Mouse (Mus musculus): ENCODE data around the gene Mpv17l2. TPM values are rescaled to one million over a fixed set of nuclear protein-coding genes. Genes with fewer than 3 reads are reported as not detected.

The Mpv17l2 gene
- polyA plus RNA-seq, 1 experiment from 2014 or later: 29.6 TPM

DNA sequence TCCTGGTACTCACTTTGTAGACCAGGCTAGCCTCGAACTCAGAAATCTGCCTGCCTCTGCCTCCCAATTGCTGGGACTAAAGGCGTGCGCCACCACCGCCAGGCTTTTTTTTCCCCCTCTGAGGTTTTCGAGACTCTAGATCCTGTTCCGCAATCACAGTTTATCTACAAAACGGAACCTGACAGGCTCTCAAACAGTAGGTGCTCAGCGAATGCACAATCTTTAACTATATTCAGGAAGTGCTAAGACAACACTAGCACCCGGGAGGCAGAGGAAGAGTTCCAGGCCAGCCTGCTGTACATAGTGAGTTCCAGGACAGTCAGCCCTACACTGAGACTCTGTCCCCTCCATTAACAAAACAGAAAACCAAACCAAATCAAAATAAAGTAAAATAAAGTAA is 4.6 kb upstream of the Mpv17l2 start:
- ATAC-seq (ENCODE audit: low FRiP score) (no peak), DNase-seq (ENCODE audit: low spot score, missing footprints) (no peak)
- no peak overlapping the region for H3K4me3 ChIP-seq (ENCODE audit: low read depth, low read length)
- no peak overlapping the region for H3K27ac ChIP-seq (ENCODE audit: low read depth, low read length)
- H3K27me3 ChIP-seq (ENCODE audit: control insufficient read depth, insufficient read depth, low read length): peaks cover 2% of the 10 kb centered on the region; the same call in 1 of the 2 replicates
- H3K4me1 ChIP-seq (ENCODE audit: control insufficient read depth, insufficient read depth, low read length): peaks cover 13% of the 10 kb centered on the region
- H3K9me3 ChIP-seq (ENCODE audit: control insufficient read depth, low read length): no peaks in the 10 kb centered on the region
- no peak overlapping the region; the same call in 1 of the 2 replicates for H3K9ac ChIP-seq (ENCODE audit: low read length)
- 80% methylated on average over 9 of the region's 9 CpGs for WGBS
- H3K4me2 ChIP-seq: peak overlapping the region; percentile 56; the same call in 1 of the 2 replicates
- H3K36me3 ChIP-seq (ENCODE audit: control insufficient read depth, insufficient read depth, low read length): peaks cover 9% of the 10 kb centered on the region; the same call in 1 of the 2 replicates

DNA sequence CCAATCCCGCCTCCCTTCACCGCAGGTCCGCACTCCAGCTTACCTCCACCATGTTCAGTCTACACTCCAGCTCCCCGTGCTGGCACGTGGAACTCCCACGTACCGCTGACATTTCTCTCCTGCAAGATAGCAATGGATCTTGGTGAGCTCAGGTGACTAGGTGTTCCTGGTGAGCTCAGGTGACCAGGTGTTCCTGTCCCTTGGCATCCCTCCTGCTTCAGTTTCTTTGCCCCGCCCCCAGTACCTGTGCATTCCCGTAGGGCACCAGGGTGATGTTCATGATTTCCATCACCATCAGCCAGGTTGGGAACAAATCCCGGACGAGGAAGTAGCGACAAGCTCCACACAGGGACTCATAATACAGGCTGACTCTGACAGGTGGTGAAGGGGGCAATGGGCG is 3.9 kb upstream of the Mpv17l2 start:
- no peak overlapping the region for H3K27ac ChIP-seq (ENCODE audit: low read depth, low read length)
- H3K27me3 ChIP-seq (ENCODE audit: control insufficient read depth, insufficient read depth, low read length): peaks cover 2% of the 10 kb centered on the region; the same call in 1 of the 2 replicates
- H3K4me1 ChIP-seq (ENCODE audit: control insufficient read depth, insufficient read depth, low read length): peaks cover 19% of the 10 kb centered on the region
- no peaks in the 10 kb centered on the region for H3K9me3 ChIP-seq (ENCODE audit: control insufficient read depth, low read length)
- peaks cover 9% of the 10 kb centered on the region; the same call in 1 of the 2 replicates for H3K36me3 ChIP-seq (ENCODE audit: control insufficient read depth, insufficient read depth, low read length)
- H3K9ac ChIP-seq (ENCODE audit: low read length): no peak overlapping the region
- H3K4me2 ChIP-seq: no peak overlapping the region
- H3K4me3 ChIP-seq (ENCODE audit: low read depth, low read length): no peak overlapping the region
- 94% methylated on average over 13 of the region's 13 CpGs for WGBS
- DNase-seq (ENCODE audit: low spot score, missing footprints) (no peak), ATAC-seq (ENCODE audit: low FRiP score) (no peak)

DNA sequence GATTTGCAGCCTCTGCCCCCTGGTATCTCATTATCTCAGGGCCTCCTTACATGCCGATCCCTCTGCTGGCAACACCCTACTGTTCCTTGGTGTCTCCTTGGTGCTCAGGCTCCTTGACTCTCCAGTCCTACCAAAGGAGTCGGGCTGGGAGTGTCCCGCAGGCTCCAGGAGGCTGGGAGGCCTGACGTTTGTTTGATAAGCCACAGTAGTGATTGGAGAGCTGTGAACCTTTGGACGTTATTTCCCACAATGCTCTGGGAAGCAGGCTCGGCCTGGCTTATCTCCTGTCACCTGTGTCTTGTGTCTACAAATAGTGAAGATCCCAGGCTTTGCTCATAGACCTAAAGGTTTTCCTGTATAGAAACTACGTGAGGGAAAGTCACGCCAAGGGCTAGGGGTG is 3.3 kb upstream of the Mpv17l2 start:
- 87% methylated on average over 8 of the region's 8 CpGs for WGBS
- no peak overlapping the region for H3K4me3 ChIP-seq (ENCODE audit: low read depth, low read length)
- peaks cover 19% of the 10 kb centered on the region for H3K4me1 ChIP-seq (ENCODE audit: control insufficient read depth, insufficient read depth, low read length)
- H3K4me2 ChIP-seq: no peak overlapping the region
- DNase-seq (ENCODE audit: low spot score, missing footprints) (no peak), ATAC-seq (ENCODE audit: low FRiP score) (no peak)
- no peak overlapping the region for H3K9ac ChIP-seq (ENCODE audit: low read length)
- H3K36me3 ChIP-seq (ENCODE audit: control insufficient read depth, insufficient read depth, low read length): peaks cover 9% of the 10 kb centered on the region; the same call in 1 of the 2 replicates
- H3K9me3 ChIP-seq (ENCODE audit: control insufficient read depth, low read length): no peaks in the 10 kb centered on the region
- H3K27ac ChIP-seq (ENCODE audit: low read depth, low read length): no peak overlapping the region
- peaks cover 2% of the 10 kb centered on the region; the same call in 1 of the 2 replicates for H3K27me3 ChIP-seq (ENCODE audit: control insufficient read depth, insufficient read depth, low read length)

DNA sequence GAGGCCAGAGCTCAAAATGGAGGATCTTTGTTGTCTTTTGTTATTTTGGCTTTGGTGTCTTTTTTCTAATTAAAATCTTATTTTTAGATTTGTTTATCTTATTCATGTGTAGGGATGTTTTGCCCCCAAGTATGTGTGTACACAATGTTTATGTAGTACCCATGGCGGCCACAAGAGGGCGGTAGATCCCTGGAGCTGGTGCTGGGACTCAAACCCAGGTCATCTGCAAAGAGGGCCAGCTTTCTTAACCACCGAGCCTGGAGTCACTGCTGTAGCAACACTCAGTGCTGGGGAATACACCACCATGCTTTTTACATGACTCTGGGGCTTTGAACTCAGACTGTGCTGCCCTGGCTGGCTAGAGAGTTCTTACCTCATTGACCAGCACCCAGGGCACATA is 2.6 kb upstream of the Mpv17l2 start:
- Histone ChIP-seq H3K27me3 (ENCODE audit: control insufficient read depth, insufficient read depth, low read length) (peaks cover 2% of the 10 kb centered on the region; the same call in 1 of the 2 replicates), H3K4me1 (ENCODE audit: control insufficient read depth, insufficient read depth, low read length) (peaks cover 19% of the 10 kb centered on the region), H3K9me3 (ENCODE audit: control insufficient read depth, low read length) (no peaks in the 10 kb centered on the region), H3K27ac (ENCODE audit: low read depth, low read length) (no peak overlapping the region), H3K36me3 (ENCODE audit: control insufficient read depth, insufficient read depth, low read length) (peaks cover 3% of the 10 kb centered on the region; the same call in 1 of the 2 replicates), H3K4me2 (no peak overlapping the region), H3K9ac (ENCODE audit: low read length) (no peak overlapping the region), H3K4me3 (ENCODE audit: low read depth, low read length) (no peak overlapping the region)
- DNase-seq (ENCODE audit: low spot score, missing footprints) (peak; percentile 92), ATAC-seq (ENCODE audit: low FRiP score) (no peak)
- WGBS: 6% methylated on average over 3 of the region's 3 CpGs

DNA sequence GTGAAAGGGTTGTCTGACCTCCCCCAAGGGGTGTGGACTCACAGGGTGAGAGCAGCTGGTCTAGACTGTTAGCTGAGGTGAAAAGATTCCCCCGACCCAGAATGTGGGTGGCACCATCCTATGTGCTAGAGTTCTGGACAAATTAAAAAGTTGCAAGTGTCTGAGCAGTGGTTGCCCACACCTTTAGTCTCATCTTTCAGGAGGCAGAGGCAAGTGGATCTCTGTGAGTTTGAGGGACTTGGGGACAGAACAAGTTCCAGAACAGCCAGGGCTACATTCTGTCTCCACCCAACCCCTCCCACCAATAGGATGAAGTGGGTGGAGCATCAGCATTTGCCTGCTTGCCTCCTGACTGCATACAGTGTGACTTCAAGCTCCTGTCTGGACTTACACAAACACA is 1.4 kb upstream of the Mpv17l2 start:
- no peak overlapping the region for H3K27ac ChIP-seq (ENCODE audit: low read depth, low read length)
- H3K9ac ChIP-seq (ENCODE audit: low read length): no peak overlapping the region
- H3K4me2 ChIP-seq: no peak overlapping the region
- H3K36me3 ChIP-seq (ENCODE audit: control insufficient read depth, insufficient read depth, low read length): no peaks in the 10 kb centered on the region
- no peaks in the 10 kb centered on the region for H3K9me3 ChIP-seq (ENCODE audit: control insufficient read depth, low read length)
- 83% methylated on average over 1 of the region's 1 CpGs for WGBS
- peaks cover 2% of the 10 kb centered on the region; the same call in 1 of the 2 replicates for H3K27me3 ChIP-seq (ENCODE audit: control insufficient read depth, insufficient read depth, low read length)
- H3K4me3 ChIP-seq (ENCODE audit: low read depth, low read length): no peak overlapping the region
- H3K4me1 ChIP-seq (ENCODE audit: control insufficient read depth, insufficient read depth, low read length): peaks cover 19% of the 10 kb centered on the region
- no peak for ATAC-seq (ENCODE audit: low FRiP score)
- no peak for DNase-seq (ENCODE audit: low spot score, missing footprints)

DNA sequence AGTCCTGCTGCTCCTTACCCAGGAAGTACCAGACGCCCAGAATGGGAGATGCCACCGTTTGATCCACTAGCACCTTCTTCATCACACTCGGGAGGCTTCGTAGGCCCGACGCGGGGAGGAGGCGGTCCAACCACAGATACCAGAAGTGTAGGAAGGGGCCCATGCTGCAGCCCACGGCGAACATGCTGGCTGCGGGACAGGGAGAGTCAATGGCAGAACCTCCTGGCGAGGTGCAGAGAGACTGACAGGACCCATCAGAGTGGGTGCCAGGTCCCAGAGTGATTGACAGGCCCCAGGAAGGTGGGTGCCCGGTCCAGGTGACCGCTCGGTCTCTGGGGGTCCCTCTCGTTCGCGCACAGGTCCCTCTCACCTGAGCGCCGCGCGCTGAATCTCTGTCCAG is 396 bp downstream of the Mpv17l2 start:
- WGBS: 1% methylated on average over 22 of the region's 22 CpGs
- Histone ChIP-seq H3K4me3 (ENCODE audit: low read depth, low read length) (peak overlapping the region; percentile 68), H3K27me3 (ENCODE audit: control insufficient read depth, insufficient read depth, low read length) (no peaks in the 10 kb centered on the region), H3K4me2 (peak overlapping the region; percentile 100), H3K9me3 (ENCODE audit: control insufficient read depth, low read length) (no peaks in the 10 kb centered on the region), H3K27ac (ENCODE audit: low read depth, low read length) (no peak overlapping the region), H3K4me1 (ENCODE audit: control insufficient read depth, insufficient read depth, low read length) (peaks cover 6% of the 10 kb centered on the region; the same call in 1 of the 2 replicates), H3K36me3 (ENCODE audit: control insufficient read depth, insufficient read depth, low read length) (no peaks in the 10 kb centered on the region), H3K9ac (ENCODE audit: low read length) (peak overlapping the region; percentile 77)
- DNase-seq (ENCODE audit: low spot score, missing footprints) (peak; percentile 87), ATAC-seq (ENCODE audit: low FRiP score) (no peak; the same call in 1 of the 2 replicates)

DNA sequence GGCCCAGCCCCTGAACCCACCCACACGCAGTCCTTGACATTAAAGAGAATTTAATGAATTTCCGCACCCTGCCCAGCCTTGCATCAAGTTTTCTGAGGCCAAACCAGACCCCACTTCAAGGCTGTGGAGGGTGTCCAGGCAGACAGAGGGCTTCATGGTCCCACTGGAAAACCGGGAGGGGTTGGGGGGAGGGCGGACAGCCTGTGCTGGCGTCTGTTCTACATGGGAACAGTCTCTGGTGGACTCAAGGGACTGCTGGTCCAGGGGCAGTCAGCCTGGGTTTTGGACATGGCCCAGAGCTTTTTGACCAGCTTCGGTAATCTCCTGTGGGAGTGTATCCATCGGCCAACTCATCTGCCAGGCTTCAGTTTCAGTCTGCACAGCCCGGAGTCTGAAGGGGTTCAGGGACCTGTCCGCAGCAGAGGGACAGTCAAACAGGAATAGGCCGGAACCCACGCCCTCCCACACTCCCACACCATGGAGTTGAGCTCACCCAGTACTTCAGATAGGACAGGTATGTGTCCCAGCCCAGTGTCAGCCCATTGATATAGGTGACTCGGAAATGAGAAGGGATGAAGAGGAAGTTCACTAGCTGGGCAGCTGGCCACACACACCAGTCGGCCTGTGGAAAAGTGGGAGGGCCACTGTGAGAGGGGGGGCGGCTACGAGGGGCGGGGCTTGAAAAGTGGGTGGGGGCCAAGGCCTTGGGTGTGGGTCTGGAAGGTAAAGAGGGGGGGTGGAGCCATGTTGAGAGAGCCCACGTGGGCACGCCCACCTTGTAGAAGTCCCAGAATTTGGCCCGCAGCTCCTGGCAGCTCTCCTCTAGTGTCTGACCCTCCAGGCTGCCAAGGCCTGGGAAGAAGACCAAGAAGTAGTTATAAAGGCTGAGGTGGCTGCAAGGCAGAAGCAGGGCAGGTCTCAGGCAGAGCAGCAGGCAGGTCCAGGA is 1.9 kb downstream of the Mpv17l2 start:
- ATAC-seq (ENCODE audit: low FRiP score) (no peak), DNase-seq (ENCODE audit: low spot score, missing footprints) (no peak)
- Histone ChIP-seq H3K9ac (ENCODE audit: low read length) (no peak overlapping the region), H3K27ac (ENCODE audit: low read depth, low read length) (no peak overlapping the region), H3K9me3 (ENCODE audit: control insufficient read depth, low read length) (no peaks in the 10 kb centered on the region), H3K4me3 (ENCODE audit: low read depth, low read length) (no peak overlapping the region), H3K36me3 (ENCODE audit: control insufficient read depth, insufficient read depth, low read length) (no peaks in the 10 kb centered on the region), H3K4me1 (ENCODE audit: control insufficient read depth, insufficient read depth, low read length) (peaks cover 11% of the 10 kb centered on the region; the same call in 1 of the 2 replicates), H3K27me3 (ENCODE audit: control insufficient read depth, insufficient read depth, low read length) (no peaks in the 10 kb centered on the region), H3K4me2 (no peak overlapping the region)
- 76% methylated on average over 19 of the region's 19 CpGs for WGBS

DNA sequence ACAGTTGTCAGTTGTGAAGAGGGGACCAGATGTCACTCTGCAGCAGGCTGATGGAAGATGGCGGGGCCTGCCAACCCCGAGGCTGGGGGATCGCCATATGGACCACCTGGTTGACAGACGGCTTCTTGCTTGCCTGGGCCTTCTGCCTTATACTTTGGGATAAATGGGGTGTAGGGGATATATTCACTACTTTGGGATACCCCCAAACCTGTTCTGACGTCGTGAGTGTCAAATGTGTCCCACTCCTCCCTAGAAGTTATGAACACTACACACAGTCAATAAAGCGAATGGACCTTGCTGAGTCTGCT is 2.5 kb downstream of the Mpv17l2 start:
- no peaks in the 10 kb centered on the region for H3K27me3 ChIP-seq (ENCODE audit: control insufficient read depth, insufficient read depth, low read length)
- H3K4me1 ChIP-seq (ENCODE audit: control insufficient read depth, insufficient read depth, low read length): peaks cover 11% of the 10 kb centered on the region; the same call in 1 of the 2 replicates
- no peak overlapping the region for H3K9ac ChIP-seq (ENCODE audit: low read length)
- H3K4me2 ChIP-seq: no peak overlapping the region
- no peaks in the 10 kb centered on the region for H3K9me3 ChIP-seq (ENCODE audit: control insufficient read depth, low read length)
- ATAC-seq (ENCODE audit: low FRiP score) (no peak), DNase-seq (ENCODE audit: low spot score, missing footprints) (no peak)
- no peak overlapping the region for H3K27ac ChIP-seq (ENCODE audit: low read depth, low read length)
- no peaks in the 10 kb centered on the region for H3K36me3 ChIP-seq (ENCODE audit: control insufficient read depth, insufficient read depth, low read length)
- no peak overlapping the region for H3K4me3 ChIP-seq (ENCODE audit: low read depth, low read length)
- WGBS: 86% methylated on average over 7 of the region's 7 CpGs
